8 mouse cellular contexts compared by ENCODE assay signal in genomic region chrX:8101017-8101416, GRCm38 (mm10). TPM values are rescaled to one million over a fixed set of nuclear protein-coding genes. Genes with fewer than 3 reads are reported as not detected.
DNase-seq lines count a peak whose midpoint lies in the region; ATAC-seq and TF ChIP-seq lines count a peak whose summit lies in the region.

No protein-coding gene starts in this region.

- no peak for ATAC-seq in intestine, postnatal 0 days
- no peak for ATAC-seq in intestine, embryonic 16.5 days

- H3K36me3 ChIP-seq in intestine, postnatal 0 days (ENCODE audit: control insufficient read depth, insufficient read depth): no peaks in the 10 kb centered on the region
- H3K36me3 ChIP-seq in intestine, embryonic 16.5 days (ENCODE audit: control insufficient read depth, insufficient read depth, low read length): no peaks in the 10 kb centered on the region

- TF ChIP-seq CTCF in intestine, postnatal 0 days (IDR thresholded peaks at IDR 0.05; ENCODE audit: low read depth): peak; percentile 58

- DNase-seq in ZHBTc4 (ENCODE audit: low read depth, low spot score): peak; percentile 88
- DNase-seq in frontal cortex, postnatal 36 days (ENCODE audit: low spot score in 2 of 2): peak; percentile 32 to 59
- DNase-seq in left cerebral cortex, postnatal 4 days: peak; percentile 76
- peak; percentile 91 for DNase-seq in retina, postnatal 1 day
- DNase-seq in gastrocnemius, postnatal 4 days (ENCODE audit: low spot score in 2 of 2): no peak
- no peak for DNase-seq in spleen, adult 18-20 months

- WGBS in intestine, postnatal 0 days: 40% methylated on average over 3 of the region's 3 CpGs
- 17% methylated on average over 3 of the region's 3 CpGs for WGBS in intestine, embryonic 16.5 days

- no peak overlapping the region for H3K27ac ChIP-seq in intestine, postnatal 0 days (ENCODE audit: low read depth, low read length)
- H3K27ac ChIP-seq in intestine, embryonic 16.5 days (ENCODE audit: low read length): no peak overlapping the region

- no peak overlapping the region for H3K4me3 ChIP-seq in intestine, postnatal 0 days (ENCODE audit: low read depth, low read length)
- H3K4me3 ChIP-seq in intestine, embryonic 16.5 days (ENCODE audit: low read length): no peak overlapping the region

- no peaks in the 10 kb centered on the region for H3K4me1 ChIP-seq in intestine, postnatal 0 days (replicated peaks; ENCODE audit: control insufficient read depth, insufficient read depth, low read length)
- H3K4me1 ChIP-seq in intestine, embryonic 16.5 days (ENCODE audit: control insufficient read depth, insufficient read depth, low read length): peaks cover 3% of the 10 kb centered on the region; the same call in 1 of the 2 replicates

- H3K4me2 ChIP-seq in intestine, postnatal 0 days (replicated peaks; ENCODE audit: low read depth): no peak overlapping the region
- H3K4me2 ChIP-seq in intestine, embryonic 16.5 days (ENCODE audit: low read depth, low read length): no peak overlapping the region

- H3K27me3 ChIP-seq in intestine, postnatal 0 days (replicated peaks; ENCODE audit: control insufficient read depth, insufficient read depth, low read length): no peaks in the 10 kb centered on the region
- no peaks in the 10 kb centered on the region for H3K27me3 ChIP-seq in intestine, embryonic 16.5 days (replicated peaks; ENCODE audit: control insufficient read depth, insufficient read depth, low read length)

- intact Hi-C loops in left cerebral cortex, postnatal 4 days (cut with DNase I): no loop called here

- H3K9me3 ChIP-seq in intestine, postnatal 0 days (ENCODE audit: control insufficient read depth): no peaks in the 10 kb centered on the region
- H3K9me3 ChIP-seq in intestine, embryonic 16.5 days (ENCODE audit: control insufficient read depth, low read length): no peaks in the 10 kb centered on the region

- no peak overlapping the region for H3K9ac ChIP-seq in intestine, postnatal 0 days (ENCODE audit: low read depth, low read length)
- H3K9ac ChIP-seq in intestine, embryonic 16.5 days (ENCODE audit: low read depth, low read length): no peak overlapping the region

RNA-seq across cellular contexts. Expression of gene Was, which starts 10.7 kb away (rescaled TPM):
- 0.34 and 0.48 TPM in 2 replicates for polyA plus RNA-seq in intestine, postnatal 0 days (2015; fragmentation: Nextera tagmentation; extraction: Ambion mirVana)
- 0.61 and 0.87 TPM in 2 replicates for polyA plus RNA-seq in intestine, embryonic 16.5 days (2015; fragmentation: Nextera tagmentation; extraction: Ambion mirVana)
- total RNA-seq in left cerebral cortex, postnatal 4 days (2021): under 1 TPM; 0.42 to 0.94 TPM
- total RNA-seq in gastrocnemius, postnatal 4 days (2021): 1 to 10 TPM; 2.8 TPM

RNA-seq across cellular contexts. Expression of gene Suv39h1, which starts 26.5 kb away (rescaled TPM):
- 15.5 and 16.5 TPM in 2 replicates for polyA plus RNA-seq in intestine, postnatal 0 days (2015; fragmentation: Nextera tagmentation; extraction: Ambion mirVana)
- polyA plus RNA-seq in intestine, embryonic 16.5 days (2015; fragmentation: Nextera tagmentation; extraction: Ambion mirVana): 36.7 and 43.7 TPM in 2 replicates
- 10 to 100 TPM; 35.0 to 36.7 TPM for total RNA-seq in left cerebral cortex, postnatal 4 days (2021)
- 10 to 100 TPM; 14.7 to 14.9 TPM for total RNA-seq in gastrocnemius, postnatal 4 days (2021)

RNA-seq across cellular contexts. Expression of gene Wdr13, which starts 31.7 kb away (rescaled TPM):
- polyA plus RNA-seq in intestine, postnatal 0 days (2015; fragmentation: Nextera tagmentation; extraction: Ambion mirVana): 10.1 and 13.6 TPM in 2 replicates
- 19.8 and 22.3 TPM in 2 replicates for polyA plus RNA-seq in intestine, embryonic 16.5 days (2015; fragmentation: Nextera tagmentation; extraction: Ambion mirVana)
- 100 to 1,000 TPM; 214 to 224 TPM for total RNA-seq in left cerebral cortex, postnatal 4 days (2021)
- total RNA-seq in gastrocnemius, postnatal 4 days (2021): 10 to 100 TPM; 29.5 to 34.2 TPM

RNA-seq across cellular contexts. Expression of gene Rbm3, which starts 44.7 kb away (rescaled TPM):
- polyA plus RNA-seq in intestine, postnatal 0 days (2015; fragmentation: Nextera tagmentation; extraction: Ambion mirVana): 591 and 623 TPM in 2 replicates
- polyA plus RNA-seq in intestine, embryonic 16.5 days (2015; fragmentation: Nextera tagmentation; extraction: Ambion mirVana): 372 and 405 TPM in 2 replicates
- 100 to 1,000 TPM; 346 to 406 TPM for total RNA-seq in left cerebral cortex, postnatal 4 days (2021)
- 100 to 1,000 TPM; 359 to 459 TPM for total RNA-seq in gastrocnemius, postnatal 4 days (2021)

Comparison
In these comparisons a context has a peak if more than half of its experiments do, and no peak if none do; other contexts are left out.
1. DNase-seq: peak in ZHBTc4 (single experiment), frontal cortex, postnatal 36 days (2 of 2), left cerebral cortex, postnatal 4 days (single experiment) and retina, postnatal 1 day (single experiment); none in gastrocnemius, postnatal 4 days (0 of 2) and spleen, adult 18-20 months (0 of 2).
2. RNA of gene Wdr13, which starts 31.7 kb away (total RNA-seq): 214 to 224 TPM in left cerebral cortex, postnatal 4 days; 29.5 to 34.2 TPM in gastrocnemius, postnatal 4 days; every median in the first group is over 4 times any median in the second.